Comparison of ENCODE assay signal across 9 mouse cellular contexts in the genomic region with DNA sequence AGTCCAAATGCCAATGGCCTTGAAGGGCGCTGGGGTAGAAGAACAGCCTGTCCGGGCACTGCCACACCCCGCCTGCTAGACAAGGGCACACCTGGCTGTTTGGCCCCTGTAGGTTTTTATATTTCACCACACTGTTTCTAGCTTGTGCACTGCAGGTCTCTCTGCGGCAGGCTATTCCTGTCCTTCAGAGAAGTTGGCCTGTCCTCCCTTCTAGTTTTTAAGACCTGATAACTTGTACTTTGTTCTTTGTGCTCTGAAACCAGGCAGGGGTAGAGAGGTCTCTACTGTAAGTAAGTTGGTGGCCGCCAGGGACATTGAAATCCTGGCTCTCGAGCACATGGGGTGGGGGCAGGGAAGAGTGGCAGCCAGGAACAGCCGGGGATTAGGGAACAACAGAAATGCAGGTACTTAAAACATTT. TPM values are rescaled to one million over a fixed set of nuclear protein-coding genes. Genes with fewer than 3 reads are reported as not detected.
DNase-seq lines count a peak whose midpoint lies in the region; ATAC-seq and TF ChIP-seq lines count a peak whose summit lies in the region.
"Had no signal": no experiment of that assay in that cellular context is flagged by ENCODE, and none has a peak within 500 bp of the region (broad histone marks: within the 10 kb centered on the region; RNA-seq: fewer than 3 reads in every experiment).

No protein-coding gene starts in this region.

- ATAC-seq in lung, embryonic 14.5 days (ENCODE audit: insufficient read depth) = peak; percentile 65
- no peak for ATAC-seq in embryonic facial prominence, embryonic 13.5 days (ENCODE audit: insufficient number of reproducible peaks, insufficient read depth, low FRiP score, low TSS enrichment, low read depth)
- ATAC-seq in hindbrain, embryonic 15.5 days (ENCODE audit: low FRiP score, low read depth) = 0 out of 2 replicates have a peak, but pooled peaks have one; percentile 60
- peak; percentile 53 for ATAC-seq in liver, embryonic 12.5 days
- peak; percentile 62 for ATAC-seq in neural tube, embryonic 14.5 days (ENCODE audit: low read depth)

- peak; percentile 56 for TF ChIP-seq CTCF in lung, embryonic 14.5 days (IDR thresholded peaks at IDR 0.05; ENCODE audit: low read depth)

- H3K36me3 ChIP-seq in lung, embryonic 14.5 days (ENCODE audit: insufficient read depth) = no peaks in the 10 kb centered on the region
- H3K36me3 ChIP-seq in embryonic facial prominence, embryonic 13.5 days = no peaks in the 10 kb centered on the region
- H3K36me3 ChIP-seq in hindbrain, embryonic 15.5 days = no peaks in the 10 kb centered on the region
- H3K36me3 ChIP-seq in liver, embryonic 12.5 days = no peaks in the 10 kb centered on the region
- no peaks in the 10 kb centered on the region for H3K36me3 ChIP-seq in neural tube, embryonic 14.5 days (ENCODE audit: control insufficient read depth, insufficient read depth, low read length)

- H3K9ac ChIP-seq in lung, embryonic 14.5 days = peak overlapping the region; percentile 21
- H3K9ac ChIP-seq in embryonic facial prominence, embryonic 13.5 days = 0 out of 2 replicates have a peak overlapping the region, but pooled peaks have one; percentile 2
- 0 out of 2 replicates have a peak overlapping the region, but pooled peaks have one; percentile 2 for H3K9ac ChIP-seq in hindbrain, embryonic 15.5 days
- H3K9ac ChIP-seq in liver, embryonic 12.5 days = peak overlapping the region; percentile 44; the same call in 1 of the 2 replicates
- H3K9ac ChIP-seq in neural tube, embryonic 14.5 days (replicated peaks; ENCODE audit: low read depth, low read length) = no peak overlapping the region; the same call in 1 of the 2 replicates

- H3K4me2 ChIP-seq in lung, embryonic 14.5 days = peak overlapping the region; percentile 46
- peak overlapping the region; percentile 48 for H3K4me2 ChIP-seq in embryonic facial prominence, embryonic 13.5 days
- H3K4me2 ChIP-seq in hindbrain, embryonic 15.5 days = peak overlapping the region; percentile 47
- H3K4me2 ChIP-seq in liver, embryonic 12.5 days = peak overlapping the region; percentile 67
- peak overlapping the region; percentile 44; the same call in 1 of the 2 replicates for H3K4me2 ChIP-seq in neural tube, embryonic 14.5 days (ENCODE audit: low read depth, low read length)

- peak; percentile 65 for DNase-seq in lung, embryonic 14.5 days
- no peak for DNase-seq in lung, postnatal 25 days (ENCODE audit: low spot score)
- DNase-seq in B cell, adult 2 months = no peak
- DNase-seq in ovary, adult 18-20 months (ENCODE audit: low spot score) = no peak

- 0 out of 2 replicates have a peak overlapping the region, but pooled peaks have one; percentile 8 for H3K4me3 ChIP-seq in lung, embryonic 14.5 days (ENCODE audit: low read depth, low read length)
- H3K4me3 ChIP-seq in embryonic facial prominence, embryonic 13.5 days = no peak overlapping the region
- 0 out of 2 replicates have a peak overlapping the region, but pooled peaks have one; percentile 14 for H3K4me3 ChIP-seq in hindbrain, embryonic 15.5 days
- peak overlapping the region; percentile 34; the same call in 1 of the 2 replicates for H3K4me3 ChIP-seq in liver, embryonic 12.5 days
- no peak overlapping the region for H3K4me3 ChIP-seq in neural tube, embryonic 14.5 days (ENCODE audit: low read depth, low read length)
- H3K4me3 ChIP-seq: myocyte had no signal

- no peaks in the 10 kb centered on the region for H3K27me3 ChIP-seq in lung, embryonic 14.5 days (ENCODE audit: insufficient read depth, low read length)
- no peaks in the 10 kb centered on the region for H3K27me3 ChIP-seq in embryonic facial prominence, embryonic 13.5 days
- H3K27me3 ChIP-seq in hindbrain, embryonic 15.5 days = no peaks in the 10 kb centered on the region
- H3K27me3 ChIP-seq in liver, embryonic 12.5 days (replicated peaks) = no peaks in the 10 kb centered on the region
- no peaks in the 10 kb centered on the region for H3K27me3 ChIP-seq in neural tube, embryonic 14.5 days (ENCODE audit: control insufficient read depth, insufficient read depth, low read length)

- peaks cover 7% of the 10 kb centered on the region; the same call in 1 of the 2 replicates for H3K4me1 ChIP-seq in lung, embryonic 14.5 days (ENCODE audit: insufficient read depth)
- peaks cover 11% of the 10 kb centered on the region; the same call in 1 of the 2 replicates for H3K4me1 ChIP-seq in embryonic facial prominence, embryonic 13.5 days
- H3K4me1 ChIP-seq in hindbrain, embryonic 15.5 days (replicated peaks) = peaks cover 16% of the 10 kb centered on the region
- H3K4me1 ChIP-seq in liver, embryonic 12.5 days = peaks cover 38% of the 10 kb centered on the region
- peaks cover 12% of the 10 kb centered on the region; the same call in 1 of the 2 replicates for H3K4me1 ChIP-seq in neural tube, embryonic 14.5 days (ENCODE audit: control insufficient read depth, insufficient read depth, low read length)

- H3K9me3 ChIP-seq in lung, embryonic 14.5 days (ENCODE audit: low read depth, low read length) = no peaks in the 10 kb centered on the region
- H3K9me3 ChIP-seq in embryonic facial prominence, embryonic 13.5 days = no peaks in the 10 kb centered on the region
- no peaks in the 10 kb centered on the region for H3K9me3 ChIP-seq in hindbrain, embryonic 15.5 days
- H3K9me3 ChIP-seq in liver, embryonic 12.5 days (replicated peaks) = no peaks in the 10 kb centered on the region
- H3K9me3 ChIP-seq in neural tube, embryonic 14.5 days (ENCODE audit: control insufficient read depth, low read length) = no peaks in the 10 kb centered on the region

- peak overlapping the region; percentile 76 for H3K27ac ChIP-seq in lung, embryonic 14.5 days (ENCODE audit: low read depth)
- 0 out of 2 replicates have a peak overlapping the region, but pooled peaks have one; percentile 12 for H3K27ac ChIP-seq in embryonic facial prominence, embryonic 13.5 days
- H3K27ac ChIP-seq in hindbrain, embryonic 15.5 days (replicated peaks) = peak overlapping the region; percentile 71
- H3K27ac ChIP-seq in liver, embryonic 12.5 days = peak overlapping the region; percentile 78
- H3K27ac ChIP-seq in neural tube, embryonic 14.5 days (ENCODE audit: low read depth, low read length) = no peak overlapping the region

- 30% methylated on average over 7 of the region's 7 CpGs for WGBS in lung, embryonic 14.5 days
- 26% methylated on average over 7 of the region's 7 CpGs for WGBS in embryonic facial prominence, embryonic 13.5 days
- WGBS in hindbrain, embryonic 15.5 days = 28% methylated on average over 7 of the region's 7 CpGs
- 11% methylated on average over 7 of the region's 7 CpGs for WGBS in liver, embryonic 12.5 days (ENCODE audit: insufficient replicate concordance)
- WGBS in neural tube, embryonic 14.5 days = 28% methylated on average over 7 of the region's 7 CpGs

RNA-seq across cellular contexts. Expression of a gene that starts 44.8 kb away (rescaled TPM):
- 4.9 and 6.0 TPM in 2 replicates for polyA plus RNA-seq in lung, embryonic 14.5 days (2014; fragmentation: Nextera tagmentation; extraction: Ambion mirVana)
- polyA plus RNA-seq in embryonic facial prominence, embryonic 13.5 days (2015; fragmentation: Nextera tagmentation; extraction: Ambion mirVana) = 4.7 and 5.2 TPM in 2 replicates
- 1.7 and 1.9 TPM in 2 replicates for polyA plus RNA-seq in hindbrain, embryonic 15.5 days (2015; fragmentation: Nextera tagmentation; extraction: Ambion mirVana)
- 3.8 and 4.5 TPM in 2 replicates for polyA plus RNA-seq in liver, embryonic 12.5 days (2016; fragmentation: Nextera tagmentation; extraction: Ambion mirVana)
- polyA plus RNA-seq in neural tube, embryonic 14.5 days (2014; fragmentation: Nextera tagmentation; extraction: Ambion mirVana) = 1.1 and 2.4 TPM in 2 replicates

Comparison
In these comparisons a context has a peak if more than half of its experiments do, and no peak if none do; other contexts are left out.
1. H3K4me3 ChIP-seq: peak in lung, embryonic 14.5 days (single experiment), hindbrain, embryonic 15.5 days (single experiment) and liver, embryonic 12.5 days (single experiment); none in embryonic facial prominence, embryonic 13.5 days (single experiment) and neural tube, embryonic 14.5 days (single experiment).
2. Peak in every context shown above with its lines, with median percentiles within 50 percentile points of each other: H3K4me2 ChIP-seq.